8 mouse cellular contexts compared by ENCODE assay signal in the genomic region with DNA sequence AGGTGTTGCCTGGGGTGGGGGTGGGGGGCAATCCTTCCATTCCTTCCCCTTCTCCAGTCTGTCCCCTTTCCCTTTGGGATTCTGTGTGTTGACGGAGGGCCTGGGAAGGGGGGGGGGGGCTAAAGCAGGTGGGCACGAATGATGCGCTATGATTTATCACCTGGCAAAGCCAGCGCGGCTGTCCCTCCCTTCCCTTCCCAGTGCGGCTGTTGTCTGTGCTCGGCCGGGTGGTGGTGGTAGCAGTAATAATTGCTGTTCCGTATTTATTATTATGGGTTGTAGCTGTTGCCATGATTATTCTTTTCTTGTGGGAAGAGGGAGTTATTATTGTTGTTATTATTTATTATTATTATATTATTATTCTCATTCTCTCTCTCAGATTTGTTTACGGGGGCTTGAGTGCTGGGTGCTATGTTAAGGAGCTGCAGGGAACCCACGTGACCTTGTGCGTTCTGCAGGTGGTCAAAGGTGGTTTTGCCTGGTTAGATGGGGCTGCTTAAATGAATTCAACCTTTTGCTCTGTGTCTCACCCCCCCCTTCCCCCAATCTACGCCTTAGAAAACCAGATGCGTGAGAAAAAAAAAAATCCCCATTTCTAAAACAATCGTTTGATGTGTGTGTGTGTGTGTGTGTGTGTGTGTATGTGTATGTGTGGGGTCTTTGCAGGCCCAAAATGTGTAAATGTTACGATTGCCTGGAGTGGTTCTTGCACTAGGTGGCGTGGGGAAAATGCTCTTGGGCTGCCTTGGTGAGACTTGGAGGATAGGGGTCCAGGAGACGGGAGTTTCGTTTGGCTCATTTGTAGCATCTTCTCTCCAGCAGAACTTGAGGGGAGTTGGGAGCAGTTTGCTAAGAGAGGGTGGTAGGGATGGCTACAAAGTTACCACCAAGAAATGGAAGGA. TPM values are rescaled to one million over a fixed set of nuclear protein-coding genes. Genes with fewer than 3 reads are reported as not detected.
DNase-seq lines count a peak whose midpoint lies in the region; ATAC-seq lines count a peak whose summit lies in the region.
"Had no signal": no experiment of that assay in that cellular context is flagged by ENCODE, and none has a peak within 500 bp of the region (broad histone marks: within the 10 kb centered on the region; RNA-seq: fewer than 3 reads in every experiment).

No protein-coding gene starts in this region.

- ATAC-seq in embryonic facial prominence, embryonic 14.5 days (ENCODE audit: low read depth) = no peak

- no peaks in the 10 kb centered on the region for H3K9me3 ChIP-seq in embryonic facial prominence, embryonic 14.5 days (ENCODE audit: control insufficient read depth, low read length)

- no peak overlapping the region for H3K27ac ChIP-seq in embryonic facial prominence, embryonic 14.5 days (replicated peaks; ENCODE audit: low read depth, low read length)

- H3K4me2 ChIP-seq in embryonic facial prominence, embryonic 14.5 days (ENCODE audit: low read depth, low read length) = peak overlapping the region; percentile 90; the same call in 1 of the 2 replicates

- H3K36me3 ChIP-seq in embryonic facial prominence, embryonic 14.5 days (ENCODE audit: control insufficient read depth, insufficient read depth, low read length) = no peaks in the 10 kb centered on the region

- no peaks in the 10 kb centered on the region; the same call in 1 of the 2 replicates for H3K4me1 ChIP-seq in embryonic facial prominence, embryonic 14.5 days (ENCODE audit: control insufficient read depth, insufficient read depth, low read length)

- 33% methylated on average over 15 of the region's 19 CpGs for WGBS in embryonic facial prominence, embryonic 14.5 days

- H3K9ac ChIP-seq in embryonic facial prominence, embryonic 14.5 days (ENCODE audit: low read depth, low read length) = no peak overlapping the region

- intact Hi-C loops in left cerebral cortex, postnatal 25 days (cut with DNase I) = loop anchor here (10.0 kb wide), 1 partner anchor 430 kb away; no protein-coding TSS in a partner anchor

- DNase-seq in right cerebral cortex, adult 18-20 months = peak; percentile 14
- DNase-seq in right cerebral cortex, postnatal 36 days (ENCODE audit: low spot score in 2 of 2) = no peak
- no peak for DNase-seq in embryonic facial prominence, embryonic 14.5 days (ENCODE audit: low spot score)
- peak; percentile 23 to 43 for DNase-seq in left cerebral cortex, postnatal 25 days (ENCODE audit: low spot score in 2 of 2)
- no peak for DNase-seq in spleen, adult 18-20 months
- no peak for DNase-seq in lung, postnatal 4 days
- no peak for DNase-seq in adrenal gland, postnatal 10 days

- H3K4me3 ChIP-seq in embryonic facial prominence, embryonic 14.5 days (ENCODE audit: low read depth, low read length) = peak overlapping the region; percentile 60; the same call in 1 of the 2 replicates
- H3K4me3 ChIP-seq: erythroblast, embryonic 14.5 days had no signal

- peaks cover 57% of the 10 kb centered on the region for H3K27me3 ChIP-seq in embryonic facial prominence, embryonic 14.5 days (replicated peaks; ENCODE audit: control insufficient read depth, insufficient read depth, low read length)

RNA-seq across cellular contexts. Expression of a gene that starts 1.5 kb away (rescaled TPM):
- 0.33 and 0.81 TPM in 2 replicates for polyA plus RNA-seq in embryonic facial prominence, embryonic 14.5 days (2014; fragmentation: Nextera tagmentation; extraction: Ambion mirVana)
- 10 to 100 TPM; 37.4 to 41.0 TPM for total RNA-seq in left cerebral cortex, postnatal 25 days (2021)
- total RNA-seq in adrenal gland, postnatal 10 days (2021) = 1 to 10 TPM; 3.6 to 5.1 TPM
- polyA plus RNA-seq: erythroblast, embryonic 14.5 days had no signal

RNA-seq across cellular contexts. Expression of a gene that starts 26.4 kb away (rescaled TPM):
- polyA plus RNA-seq in embryonic facial prominence, embryonic 14.5 days (2014; fragmentation: Nextera tagmentation; extraction: Ambion mirVana) = 61.9 and 69.1 TPM in 2 replicates
- total RNA-seq in left cerebral cortex, postnatal 25 days (2021) = 10 to 100 TPM; 20.4 to 24.7 TPM
- total RNA-seq in adrenal gland, postnatal 10 days (2021) = 10 to 100 TPM; 16.3 to 27.8 TPM

RNA-seq across cellular contexts. Expression of a gene that starts 58.2 kb away (rescaled TPM):
- 88.0 and 89.6 TPM in 2 replicates for polyA plus RNA-seq in embryonic facial prominence, embryonic 14.5 days (2014; fragmentation: Nextera tagmentation; extraction: Ambion mirVana)
- 100 to 1,000 TPM; 319 to 325 TPM for total RNA-seq in left cerebral cortex, postnatal 25 days (2021)
- 10 to 100 TPM; 92.8 to 97.5 TPM for total RNA-seq in adrenal gland, postnatal 10 days (2021)

Comparison
In these comparisons a context has a peak if more than half of its experiments do, and no peak if none do; other contexts are left out.
1. DNase-seq: peak in right cerebral cortex, adult 18-20 months (single experiment) and left cerebral cortex, postnatal 25 days (2 of 2); none in right cerebral cortex, postnatal 36 days (0 of 2), embryonic facial prominence, embryonic 14.5 days (single experiment), spleen, adult 18-20 months (0 of 2), lung, postnatal 4 days (0 of 2) and adrenal gland, postnatal 10 days (single experiment).
2. RNA of a gene that starts 1.5 kb away (total RNA-seq): 37.4 to 41.0 TPM in left cerebral cortex, postnatal 25 days; 3.6 to 5.1 TPM in adrenal gland, postnatal 10 days; every median in the first group is over 4 times any median in the second.